Comparison of ENCODE assay signal across 28 mouse cellular contexts in genomic region chr11:55236815-55237214, GRCm38 (mm10). TPM values are rescaled to one million over a fixed set of nuclear protein-coding genes. Genes with fewer than 3 reads are reported as not detected.
DNase-seq lines count a peak whose midpoint lies in the region; ATAC-seq and TF ChIP-seq lines count a peak whose summit lies in the region.
"Had no signal": no experiment of that assay in that cellular context is flagged by ENCODE, and none has a peak within 500 bp of the region (broad histone marks: within the 10 kb centered on the region; RNA-seq: fewer than 3 reads in every experiment).

No protein-coding gene starts in this region.

- no peak overlapping the region for H3K4me3 ChIP-seq in stomach, postnatal 0 days (ENCODE audit: low read depth, low read length)
- H3K4me3 ChIP-seq in kidney, embryonic 16.5 days (ENCODE audit: low read length), result no peak overlapping the region
- H3K4me3 ChIP-seq in layer of hippocampus, adult 2 months, result no peak overlapping the region
- H3K4me3 ChIP-seq: embryonic facial prominence, embryonic 10.5 days; embryonic facial prominence, embryonic 13.5 days; erythroblast, embryonic 14.5 days; forebrain, embryonic 12.5 days; forebrain, embryonic 15.5 days; heart, embryonic 12.5 days; heart, embryonic 15.5 days; hindbrain, embryonic 10.5 days; hindbrain, embryonic 13.5 days; intestine, embryonic 15.5 days had no signal

- TF ChIP-seq EP300 in stomach, postnatal 0 days (optimal IDR thresholded peaks at IDR 0.05), result no peak

- H3K27ac ChIP-seq in stomach, postnatal 0 days (replicated peaks), result no peak overlapping the region
- H3K27ac ChIP-seq in kidney, embryonic 16.5 days (ENCODE audit: low read length), result no peak overlapping the region
- no peak overlapping the region for H3K27ac ChIP-seq in layer of hippocampus, adult 2 months
- H3K27ac ChIP-seq: embryonic facial prominence, embryonic 10.5 days; embryonic facial prominence, embryonic 13.5 days; forebrain, embryonic 12.5 days; forebrain, embryonic 15.5 days; heart, embryonic 15.5 days; hindbrain, embryonic 10.5 days; hindbrain, embryonic 13.5 days; intestine, embryonic 15.5 days had no signal

- H3K9ac ChIP-seq in stomach, postnatal 0 days (ENCODE audit: low read length), result no peak overlapping the region
- no peak overlapping the region for H3K9ac ChIP-seq in kidney, embryonic 16.5 days (replicated peaks; ENCODE audit: low read length)
- H3K9ac ChIP-seq: embryonic facial prominence, embryonic 13.5 days; forebrain, embryonic 12.5 days; forebrain, embryonic 15.5 days; heart, embryonic 12.5 days; heart, embryonic 15.5 days; hindbrain, embryonic 13.5 days; intestine, embryonic 15.5 days had no signal

- no peak for TF ChIP-seq CTCF in stomach, postnatal 0 days (IDR thresholded peaks at IDR 0.05; ENCODE audit: low read depth)
- no peak for TF ChIP-seq CTCF in layer of hippocampus, adult 2 months (conservative IDR thresholded peaks at IDR 0.05)

- DNase-seq in adrenal gland, postnatal 14 days, result peak; percentile 16
- DNase-seq in adrenal gland, postnatal 10 days, result no peak
- DNase-seq in 416B (ENCODE audit: low read depth), result peak; percentile 25
- peak; percentile 35 for DNase-seq in NIH3T3 (ENCODE audit: low read depth)
- peak; percentile 39 for DNase-seq in stomach, postnatal 0 days (ENCODE audit: low spot score)
- DNase-seq in layer of hippocampus, adult 2 months (ENCODE audit: low spot score in 2 of 2), result no peak
- DNase-seq: adrenal gland, postnatal 25 days; cerebellum, adult 11-12 months; cerebellum, adult 8-10 months; cerebellum, postnatal 36 days; embryo, embryonic 11 days; gastrocnemius, postnatal 25 days; heart, adult 18-20 months; heart, postnatal 10 days; heart, postnatal 36 days had no signal

- H3K4me2 ChIP-seq in stomach, postnatal 0 days (replicated peaks; ENCODE audit: low read depth), result no peak overlapping the region
- H3K4me2 ChIP-seq in kidney, embryonic 16.5 days (replicated peaks; ENCODE audit: low read depth, low read length), result no peak overlapping the region
- H3K4me2 ChIP-seq: embryonic facial prominence, embryonic 13.5 days; forebrain, embryonic 12.5 days; forebrain, embryonic 15.5 days; heart, embryonic 12.5 days; heart, embryonic 15.5 days; hindbrain, embryonic 13.5 days; intestine, embryonic 15.5 days had no signal

- 38% methylated on average over 1 of the region's 1 CpGs for WGBS in stomach, postnatal 0 days
- WGBS in kidney, embryonic 16.5 days, result 81% methylated on average over 1 of the region's 1 CpGs

- no peaks in the 10 kb centered on the region for H3K4me1 ChIP-seq in stomach, postnatal 0 days (replicated peaks; ENCODE audit: control insufficient read depth, insufficient read depth)
- H3K4me1 ChIP-seq in kidney, embryonic 16.5 days (ENCODE audit: insufficient read depth, low read length), result no peaks in the 10 kb centered on the region
- H3K4me1 ChIP-seq: embryonic facial prominence, embryonic 13.5 days; forebrain, embryonic 12.5 days; forebrain, embryonic 15.5 days; heart, embryonic 12.5 days; heart, embryonic 15.5 days; hindbrain, embryonic 13.5 days; intestine, embryonic 15.5 days had no signal

- H3K27me3 ChIP-seq in stomach, postnatal 0 days (ENCODE audit: control insufficient read depth, insufficient read depth, low read length), result no peaks in the 10 kb centered on the region
- H3K27me3 ChIP-seq in kidney, embryonic 16.5 days (ENCODE audit: insufficient read depth, low read length), result no peaks in the 10 kb centered on the region
- H3K27me3 ChIP-seq: embryonic facial prominence, embryonic 13.5 days; forebrain, embryonic 12.5 days; forebrain, embryonic 15.5 days; heart, embryonic 12.5 days; heart, embryonic 15.5 days; hindbrain, embryonic 13.5 days; intestine, embryonic 15.5 days had no signal

- no peaks in the 10 kb centered on the region for H3K36me3 ChIP-seq in stomach, postnatal 0 days (ENCODE audit: control insufficient read depth, insufficient read depth, low read length)
- H3K36me3 ChIP-seq in kidney, embryonic 16.5 days (ENCODE audit: insufficient read depth, low read length), result peaks cover 7% of the 10 kb centered on the region
- H3K36me3 ChIP-seq: forebrain, embryonic 12.5 days; heart, embryonic 15.5 days; intestine, embryonic 15.5 days had no signal

- H3K9me3 ChIP-seq in stomach, postnatal 0 days (ENCODE audit: control insufficient read depth, low read length), result no peaks in the 10 kb centered on the region
- no peaks in the 10 kb centered on the region for H3K9me3 ChIP-seq in kidney, embryonic 16.5 days (ENCODE audit: low read length)
- H3K9me3 ChIP-seq: embryonic facial prominence, embryonic 10.5 days; embryonic facial prominence, embryonic 13.5 days; forebrain, embryonic 12.5 days; forebrain, embryonic 15.5 days; G1E; heart, embryonic 12.5 days; heart, embryonic 15.5 days; hindbrain, embryonic 10.5 days; hindbrain, embryonic 13.5 days; intestine, embryonic 15.5 days had no signal

- ATAC-seq in stomach, postnatal 0 days (ENCODE audit: low FRiP score, low TSS enrichment), result peak; percentile 91
- ATAC-seq in kidney, embryonic 16.5 days (ENCODE audit: low FRiP score, low TSS enrichment), result no peak
- ATAC-seq: forebrain, embryonic 15.5 days; hindbrain, embryonic 16.5 days; intestine, embryonic 15.5 days had no signal

RNA-seq across cellular contexts. Expression of gene Slc36a1, which starts 32.7 kb away (rescaled TPM):
- 19.3 and 23.0 TPM in 2 replicates for total RNA-seq in adrenal gland, postnatal 14 days (2021)
- 10 to 100 TPM; 24.5 to 26.9 TPM for total RNA-seq in adrenal gland, postnatal 10 days (2021)
- polyA plus RNA-seq in stomach, postnatal 0 days (2015; fragmentation: Nextera tagmentation; extraction: Ambion mirVana), result 0.93 and 0.97 TPM in 2 replicates
- polyA plus RNA-seq in kidney, embryonic 16.5 days (2015; fragmentation: Nextera tagmentation; extraction: Ambion mirVana), result 1.6 and 3.0 TPM in 2 replicates
- 10 to 100 TPM; 52.1 to 55.3 TPM for total RNA-seq in layer of hippocampus, adult 2 months (2021)

RNA-seq across cellular contexts. Expression of gene Slc36a2, which starts 51.9 kb away (rescaled TPM):
- total RNA-seq in adrenal gland, postnatal 14 days (2021), result 176 and 200 TPM in 2 replicates
- 100 to 1,000 TPM; 213 to 290 TPM for total RNA-seq in adrenal gland, postnatal 10 days (2021)
- 0.10 and 0.22 TPM in 2 replicates for polyA plus RNA-seq in stomach, postnatal 0 days (2015; fragmentation: Nextera tagmentation; extraction: Ambion mirVana)
- polyA plus RNA-seq in kidney, embryonic 16.5 days (2015; fragmentation: Nextera tagmentation; extraction: Ambion mirVana), result 0.61 and 0.81 TPM in 2 replicates
- under 1 TPM in 1 of 2 experiments, not detected in 1; 0.33 TPM for total RNA-seq in layer of hippocampus, adult 2 months (2021)
- polyA plus RNA-seq: forebrain, embryonic 12.5 days; forebrain, embryonic 15.5 days; G1E had no signal

Comparison
In these comparisons a context has a peak if more than half of its experiments do, and no peak if none do; other contexts are left out.
1. DNase-seq: peak in adrenal gland, postnatal 14 days (single experiment), 416B (single experiment), NIH3T3 (single experiment) and stomach, postnatal 0 days (single experiment); none in adrenal gland, postnatal 10 days (single experiment) and layer of hippocampus, adult 2 months (0 of 2).
2. RNA of gene Slc36a2, which starts 51.9 kb away (total RNA-seq): 213 to 290 TPM in adrenal gland, postnatal 10 days and 176 to 200 TPM in adrenal gland, postnatal 14 days; 0.33 TPM in layer of hippocampus, adult 2 months; every median in the first group is over 100 times any median in the second.